Mouse (Mus musculus) MEL (cell line): ENCODE measurements around the gene Gm44805.

Experiments used
- CHD1 ChIP-seq: IDR thresholded peaks from 2 replicates; pipeline ENCODE4 v1.6.1; 2012; ENCODE audit warnings: low read depth, mild to moderate bottlenecking, inconsistent platforms, low read length, improper control_type of control experiment
- CHD2 ChIP-seq: IDR thresholded peaks from 2 replicates; pipeline ENCODE4 v1.6.1; 2011; ENCODE audit warnings: low read length, improper control_type of control experiment
- CTCF ChIP-seq, 3 experiments: IDR thresholded peaks in 2 of 3; conservative IDR thresholded peaks in 1 of 3; 2 replicates each; pipeline ENCODE4 v1.5.1; 2011 to 2012; ENCODE audit warnings: low read length in 3 of 3, low read depth in 2 of 3, mild to moderate bottlenecking in 2 of 3, improper control_type of control experiment in 1 of 3, inconsistent platforms in 1 of 3, mixed read lengths in 1 of 3, moderate library complexity in 1 of 3; ENCODE audit not compliant: control insufficient read depth in 1 of 3, insufficient read depth in 1 of 3, poor library complexity in 1 of 3, severe bottlenecking in 1 of 3
- MAZ ChIP-seq: IDR thresholded peaks from 2 replicates; pipeline ENCODE4 v1.6.1; 2012; ENCODE audit warnings: low read depth, mild to moderate bottlenecking, inconsistent platforms, low read length, improper control_type of control experiment
- MEF2A ChIP-seq: IDR thresholded peaks from 2 replicates; pipeline ENCODE4 v1.6.1; 2014; ENCODE audit warnings: low read depth, mild to moderate bottlenecking, inconsistent platforms, low read length, improper control_type of control experiment; ENCODE audit not compliant: poor library complexity, insufficient replicate concordance, severe bottlenecking; ENCODE audit errors: extremely low read depth
- TBP ChIP-seq: IDR thresholded peaks from 2 replicates; pipeline ENCODE4 v1.8.0; 2011; ENCODE audit warnings: low read depth, low read length, improper control_type of control experiment

- no peak for TF ChIP-seq TBP
- no peak for TF ChIP-seq CHD1
- TF ChIP-seq MEF2A, result no peak
- no peak for TF ChIP-seq CHD2
- no peak for TF ChIP-seq CTCF (IDR thresholded peaks at IDR 0.05 in 2 of 3, conservative IDR thresholded peaks at IDR 0.05 in 1 of 3; ENCODE audit: control insufficient read depth in 1 of 3, insufficient read depth in 1 of 3, low read depth in 2 of 3, low read length in 3 of 3, poor library complexity in 1 of 3, severe bottlenecking in 1 of 3)
- TF ChIP-seq MAZ, result no peak
Measured at GRCm38 (mm10) chr7:19688101-19688500, 6.9 kb upstream of the Gm44805 start.
